Mouse (Mus musculus): ENCODE measurements around the gene Sec31a.
"Not testable (repeated sequence)": the region's sequence is repeated elsewhere in the genome, so short reads cannot be mapped to it uniquely, and the experiment has no call there.

Gene Sec31a

DNA sequence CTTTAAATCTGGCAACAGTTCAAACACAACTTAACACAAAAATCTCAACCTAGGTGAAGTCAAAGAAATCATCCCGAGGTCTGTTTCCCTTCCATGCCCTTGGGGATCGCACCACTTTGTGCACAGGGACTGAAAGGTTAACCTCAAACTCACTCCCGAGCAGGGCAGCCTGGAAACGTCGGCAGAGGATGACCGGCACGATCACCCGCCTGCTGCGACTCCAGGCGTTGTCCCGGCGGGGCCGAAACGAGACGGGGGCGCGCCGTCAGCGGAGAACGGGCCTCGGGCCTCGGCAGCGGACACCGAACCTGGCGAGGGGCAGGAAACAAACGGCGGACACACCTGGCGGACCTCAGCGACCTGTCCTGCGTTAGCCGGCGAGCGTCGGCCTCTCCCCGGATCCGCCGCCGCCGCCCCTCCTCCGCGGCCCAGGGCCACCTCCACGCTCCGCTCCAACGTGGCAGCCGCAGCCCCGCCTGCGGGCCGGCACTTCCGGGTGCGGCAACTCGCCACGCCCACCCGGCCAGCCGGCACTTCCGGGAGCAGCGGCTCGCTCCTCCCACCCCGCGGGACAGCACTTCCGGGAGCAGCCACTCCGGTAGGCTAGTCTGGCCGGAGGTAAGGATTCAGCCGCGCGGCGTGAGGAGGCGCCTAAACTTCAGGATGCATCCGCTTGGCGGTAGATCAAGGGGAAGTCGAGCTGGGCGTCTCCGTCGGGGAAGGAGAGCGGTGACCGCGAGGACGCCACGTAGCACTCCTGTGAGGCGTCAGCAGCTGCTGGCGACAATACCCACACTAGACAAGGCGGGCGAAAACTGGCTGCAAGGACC lies at the start of gene Sec31a:
TSS of gene Sec31a (minus strand) at position 474 of the 830 bp plus-strand sequence.
- peak; percentile 97 to 99 for DNase-seq

DNA sequence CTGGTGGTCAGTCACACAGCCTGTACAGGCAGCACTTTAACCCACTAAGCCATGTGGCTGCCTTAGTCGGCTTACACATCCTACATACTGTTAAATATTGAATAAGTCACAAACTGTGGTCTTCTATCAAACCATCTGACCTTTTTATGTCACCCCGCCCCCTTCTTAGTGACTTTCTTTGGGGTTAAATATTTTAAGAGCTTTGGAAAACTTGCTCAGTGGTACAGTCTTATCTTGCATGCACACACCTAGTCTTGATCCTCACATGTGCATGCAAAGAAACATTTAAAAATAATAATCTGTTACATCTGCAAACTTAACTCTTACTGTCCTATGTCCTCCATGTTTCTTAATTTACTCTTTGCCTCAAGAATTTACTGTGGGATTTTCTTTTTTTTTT lies 46.3 kb upstream of the Sec31a start:
- DNase-seq = no peak

GRCm38 (mm10) chr5:100461526-100461925 lies 45.5 kb upstream of the Sec31a start:
- no peak for DNase-seq

DNA sequence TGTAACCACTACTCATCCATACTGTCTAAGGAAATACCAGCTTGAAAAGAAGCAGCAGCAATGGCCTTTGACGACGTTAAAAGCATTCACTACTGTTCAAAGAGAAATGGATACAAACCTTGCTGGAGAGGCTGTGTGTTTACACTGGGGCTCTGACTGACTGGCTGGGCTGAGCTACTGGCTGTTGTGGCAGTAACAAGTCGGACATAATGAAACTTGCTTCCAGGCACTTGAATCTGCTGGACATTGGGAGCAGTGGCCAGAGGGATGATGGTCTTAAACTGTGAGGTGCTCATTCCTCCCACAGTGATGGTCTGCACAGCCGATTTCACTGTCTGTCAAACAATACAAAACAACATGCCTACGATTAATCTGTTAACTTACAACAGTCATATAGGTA lies 43.4 kb upstream of the Sec31a start:
- no peak for DNase-seq

DNA sequence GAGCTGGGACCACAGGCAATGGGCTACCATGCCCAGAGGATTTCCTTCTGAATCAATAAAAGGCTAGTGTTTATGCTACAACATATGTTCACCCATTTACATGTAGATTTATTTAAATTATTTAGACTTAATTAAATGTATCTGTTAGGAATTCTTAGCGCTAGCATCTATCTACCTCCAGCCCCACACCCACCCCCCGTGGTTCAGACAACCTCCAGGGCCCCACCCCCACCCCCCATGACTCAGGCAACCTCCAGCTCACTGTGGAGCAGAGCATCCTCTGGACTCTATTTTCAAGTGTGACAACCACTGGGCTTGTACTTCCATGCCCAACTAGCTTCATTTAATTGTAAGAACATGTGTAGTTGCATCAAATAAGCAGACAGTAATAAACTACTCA lies 35.8 kb upstream of the Sec31a start:
- no peak for DNase-seq

GRCm38 (mm10) chr5:100438796-100439195 lies 22.8 kb upstream of the Sec31a start:
- no peak for DNase-seq

- DNase-seq = no peak
Measured at GRCm38 (mm10) chr5:100437917-100438316, 21.9 kb upstream of the Sec31a start.

DNA sequence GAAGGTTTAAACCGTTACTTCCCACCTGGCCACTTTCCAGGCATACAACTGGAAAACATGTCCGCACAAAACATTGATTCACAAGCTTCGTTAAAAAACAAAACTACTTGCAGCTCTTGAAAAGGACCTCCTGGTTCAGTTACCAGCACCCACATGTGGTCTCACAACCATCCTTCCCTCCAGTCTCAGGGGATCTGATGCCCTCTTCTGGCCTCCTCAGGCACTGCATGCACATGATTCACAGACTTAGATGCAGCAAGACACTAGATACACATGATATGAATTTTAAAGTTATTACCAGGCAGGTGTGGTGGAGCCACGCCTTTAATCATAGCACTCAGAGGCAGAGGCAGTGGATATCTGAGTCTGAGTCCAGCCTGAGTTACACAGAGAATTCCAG lies 21.1 kb upstream of the Sec31a start:
- DNase-seq = no peak

DNA sequence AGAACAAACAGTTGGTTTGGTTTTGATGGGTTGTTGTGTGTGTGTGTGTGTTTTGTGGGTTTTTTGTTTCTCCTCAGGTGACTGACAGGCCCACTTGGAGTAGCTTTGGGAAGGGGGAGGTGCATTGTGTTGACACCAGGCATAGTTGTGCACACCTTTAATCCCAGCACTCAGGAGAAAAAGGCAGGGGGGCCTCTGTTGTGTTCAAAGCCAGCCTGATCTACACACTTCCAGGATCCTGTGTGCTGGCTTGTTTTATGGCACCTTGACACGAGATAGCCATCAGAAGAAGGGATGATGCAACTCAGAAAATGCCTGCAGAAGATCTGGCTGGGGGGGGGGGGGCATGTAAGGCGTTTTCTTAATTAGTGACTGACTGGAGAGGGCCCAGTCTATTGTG lies 14.9 kb upstream of the Sec31a start:
- no peak for DNase-seq

GRCm38 (mm10) chr5:100430076-100430390 lies 14.0 kb upstream of the Sec31a start:
- DNase-seq = no peak

DNA sequence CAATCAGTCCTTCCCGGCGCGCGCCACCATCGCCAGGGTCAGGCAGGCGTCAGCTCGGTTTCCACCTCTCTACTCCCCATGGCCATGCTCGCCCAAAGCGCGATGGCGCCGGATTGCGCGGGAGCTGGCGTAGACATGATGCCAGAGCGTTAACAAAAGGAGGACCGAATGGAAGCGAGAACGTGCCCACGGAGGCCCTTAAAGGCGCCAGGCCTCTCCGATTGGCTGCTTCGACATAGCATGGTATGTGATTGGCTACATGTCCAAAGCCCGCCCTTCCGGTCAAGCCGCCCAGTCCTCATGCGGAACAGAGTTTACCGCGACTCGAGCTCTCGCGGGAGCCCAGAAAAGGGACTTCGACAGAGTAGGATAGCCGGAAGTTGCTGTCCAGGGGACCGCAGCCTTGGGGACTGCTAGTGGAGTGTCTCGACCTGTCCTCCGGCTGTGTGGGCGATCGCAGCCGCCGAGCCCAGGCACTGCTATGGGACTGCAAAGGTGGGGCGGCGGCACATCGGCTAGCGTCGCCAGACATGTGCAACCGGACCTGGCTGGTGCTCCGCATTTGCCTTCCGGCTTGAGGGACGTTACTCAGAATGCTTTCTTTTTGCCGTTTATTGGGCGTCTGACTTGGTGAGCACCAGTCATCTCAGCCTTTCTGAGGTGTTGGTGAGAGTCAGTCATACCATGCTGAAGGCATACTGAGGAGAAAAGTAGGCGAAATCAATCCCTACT lies 13.5 kb upstream of the Sec31a start:
- peak; percentile 90 to 94 for DNase-seq

DNA sequence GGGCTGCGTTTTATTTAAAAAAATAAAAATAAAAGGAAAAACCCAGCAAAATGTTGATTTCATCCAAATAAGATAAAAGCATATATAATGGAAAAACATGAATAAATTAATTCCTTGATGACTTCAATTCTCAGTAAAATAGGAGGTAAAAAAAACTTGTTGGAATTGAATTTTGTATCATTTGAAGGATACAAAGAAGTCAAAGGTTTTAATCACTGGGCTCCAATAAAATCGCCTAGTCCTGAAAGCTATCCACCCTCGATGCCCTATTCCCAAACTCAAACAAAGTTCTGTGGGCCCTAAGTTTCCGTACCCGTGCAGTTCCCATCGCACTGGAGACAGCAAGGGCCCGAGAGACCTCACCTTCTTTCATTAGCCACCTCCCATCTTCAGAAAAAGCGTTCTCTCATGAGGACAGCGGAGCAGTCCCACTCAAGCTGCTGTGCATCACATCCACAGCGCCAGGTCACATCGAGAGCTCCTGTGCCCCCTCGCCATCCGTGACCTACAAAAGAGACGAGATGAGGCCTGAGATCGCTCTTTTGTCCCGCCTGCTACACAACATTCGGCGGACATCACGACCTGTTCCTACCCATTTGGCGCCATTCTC lies 12.8 kb upstream of the Sec31a start:
- no peak for DNase-seq

DNA sequence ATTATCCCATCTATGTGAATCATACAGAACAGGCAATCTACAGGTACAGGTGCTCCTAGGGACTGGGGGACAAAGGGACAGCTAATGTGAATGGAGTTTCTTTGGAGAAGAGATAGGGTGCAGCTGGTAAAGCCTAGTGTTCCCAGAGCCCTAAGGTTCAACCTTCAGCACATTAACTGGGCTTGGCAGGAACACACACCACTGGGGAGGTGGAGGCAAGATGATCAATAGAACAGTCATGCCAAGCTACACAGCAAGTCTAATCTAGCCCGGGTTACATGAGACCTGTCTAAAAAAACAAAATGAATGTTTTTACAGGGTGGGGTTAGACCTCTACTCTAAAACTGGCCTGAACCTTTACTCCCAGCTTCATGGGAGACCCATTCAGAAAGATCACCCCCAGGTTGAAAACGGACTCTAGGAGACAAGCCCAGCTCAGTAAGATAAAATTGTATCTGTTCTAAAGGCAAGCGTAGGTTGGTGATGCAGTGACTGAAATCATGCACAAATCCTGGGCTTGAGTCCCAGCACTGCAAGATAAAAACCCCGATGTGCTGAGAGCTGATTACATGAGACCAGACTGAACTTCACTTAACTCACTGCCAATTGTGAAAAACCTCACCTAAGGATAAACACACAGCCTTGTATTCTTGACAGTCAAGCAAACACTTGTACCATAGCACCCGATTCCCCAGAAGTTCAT lies 12.1 kb upstream of the Sec31a start:
- DNase-seq = no peak

DNA sequence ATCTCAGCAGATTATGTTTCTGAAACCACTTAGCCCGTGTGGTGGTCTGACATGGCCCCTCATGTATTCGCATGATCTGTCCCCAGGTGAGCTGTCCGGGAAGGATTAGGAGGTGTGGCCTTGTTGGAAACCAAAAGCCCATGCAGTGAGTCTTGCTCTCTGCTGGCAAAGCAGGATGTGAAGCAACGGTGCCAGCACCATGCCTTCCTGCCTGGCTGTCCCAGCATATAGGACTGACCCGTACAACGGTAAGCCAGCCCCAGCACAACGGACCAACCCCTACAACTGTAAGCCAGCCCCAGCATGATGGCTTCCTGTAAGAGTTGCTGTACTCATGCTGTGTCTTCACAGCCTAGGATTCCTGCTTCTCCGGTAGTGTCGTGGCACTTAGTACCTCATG lies 11.2 kb upstream of the Sec31a start:
- no peak for DNase-seq

DNA sequence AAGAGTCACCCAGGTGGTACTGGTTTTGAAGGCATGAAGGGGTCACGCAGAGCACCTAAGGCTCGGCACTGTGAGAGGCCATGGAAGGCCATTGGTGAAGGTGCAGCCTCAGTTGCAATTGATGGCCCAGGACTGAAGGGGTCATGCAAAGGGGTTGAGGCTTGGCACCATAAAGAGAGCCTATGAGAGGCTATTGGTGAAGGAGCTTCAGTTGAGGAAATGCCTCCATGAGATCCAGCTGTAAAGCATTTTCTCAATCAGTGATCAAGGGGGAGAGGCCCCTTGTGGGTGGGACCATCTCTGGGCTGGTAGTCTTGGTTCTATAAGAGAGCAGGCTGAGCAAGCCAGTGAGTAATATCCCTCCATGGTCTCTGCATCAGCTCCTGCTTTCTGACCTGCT lies 9.8 kb upstream of the Sec31a start:
- not testable (repeated sequence) for DNase-seq

- DNase-seq = no peak
Measured at GRCm38 (mm10) chr5:100424252-100424651, 8.2 kb upstream of the Sec31a start.

DNA sequence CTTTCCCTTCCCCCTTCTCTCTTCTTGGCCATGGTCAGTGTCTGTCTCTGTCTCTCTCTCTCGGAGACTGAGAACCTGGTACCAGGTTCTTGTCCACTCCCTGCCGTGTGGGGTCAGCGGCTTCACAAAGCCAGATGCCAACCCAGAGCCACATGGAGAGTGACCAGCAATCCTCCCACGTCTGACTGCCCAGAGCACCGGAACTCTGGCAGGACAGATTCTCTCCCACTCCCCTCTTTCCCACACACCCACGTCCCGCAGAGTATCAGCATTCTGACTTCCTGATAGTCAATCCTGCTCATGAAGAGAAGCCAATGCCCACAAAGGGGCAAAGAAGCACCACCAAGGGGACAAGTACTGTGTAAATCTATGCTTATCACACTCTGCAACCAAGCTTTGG lies 7.6 kb upstream of the Sec31a start:
- DNase-seq = no peak

- DNase-seq = no peak
Measured at GRCm38 (mm10) chr5:100418861-100419260, 2.8 kb upstream of the Sec31a start.

GRCm38 (mm10) chr5:100418077-100418476 lies 2.0 kb upstream of the Sec31a start:
- DNase-seq = no peak

DNA sequence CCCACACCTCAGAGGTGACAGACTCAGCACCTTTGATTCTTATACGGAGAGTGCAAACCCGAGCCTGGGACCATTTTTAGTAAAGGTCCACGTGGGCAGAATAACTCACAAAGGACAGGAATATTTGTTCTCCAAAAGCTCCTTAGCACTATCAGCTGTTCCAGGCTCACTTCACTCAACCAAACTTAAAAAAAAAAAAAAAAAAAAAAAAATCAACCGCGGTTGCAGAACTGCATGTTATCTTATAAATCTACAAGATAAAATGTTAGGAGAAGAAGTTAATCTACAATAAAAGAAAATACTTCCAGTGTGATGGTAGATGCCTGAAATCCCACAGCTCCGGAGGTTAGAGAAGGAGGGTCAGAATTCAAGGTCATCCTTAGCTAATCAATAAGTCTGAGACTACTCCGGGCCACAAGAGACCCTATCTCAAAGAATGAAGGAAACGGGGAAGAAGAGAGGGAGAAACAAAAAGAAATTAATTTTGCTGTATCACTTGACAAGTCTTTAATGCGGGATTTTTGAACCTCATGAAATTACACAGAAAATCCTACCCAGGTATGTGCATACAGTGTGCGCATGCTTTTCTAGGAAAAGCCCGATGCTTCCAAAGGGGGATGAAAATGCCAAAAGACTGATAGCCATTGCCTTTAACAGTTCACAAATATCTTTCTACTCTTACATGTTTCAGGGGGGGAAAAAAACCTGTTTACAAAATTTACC lies 1.4 kb downstream of the Sec31a start:
- no peak for DNase-seq

DNA sequence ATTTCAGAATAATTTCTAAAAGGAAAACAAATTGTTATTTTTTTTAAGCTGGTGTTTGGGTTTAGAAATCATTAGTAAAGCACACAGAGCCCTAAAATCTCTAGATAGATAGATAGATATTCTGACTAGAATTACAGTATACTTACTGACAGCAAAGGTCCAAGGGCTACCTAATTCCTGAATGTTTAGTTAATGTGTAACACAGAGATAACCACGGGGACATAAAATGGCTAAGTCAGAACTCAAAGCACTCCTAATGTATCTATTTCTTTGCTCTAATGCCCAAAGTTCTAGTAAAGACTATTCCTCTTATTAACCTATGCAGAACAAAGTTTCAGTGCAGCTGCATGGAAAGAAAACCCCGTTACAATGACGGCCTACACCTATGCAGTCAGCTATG lies 3.1 kb downstream of the Sec31a start:
- no peak for DNase-seq

DNA sequence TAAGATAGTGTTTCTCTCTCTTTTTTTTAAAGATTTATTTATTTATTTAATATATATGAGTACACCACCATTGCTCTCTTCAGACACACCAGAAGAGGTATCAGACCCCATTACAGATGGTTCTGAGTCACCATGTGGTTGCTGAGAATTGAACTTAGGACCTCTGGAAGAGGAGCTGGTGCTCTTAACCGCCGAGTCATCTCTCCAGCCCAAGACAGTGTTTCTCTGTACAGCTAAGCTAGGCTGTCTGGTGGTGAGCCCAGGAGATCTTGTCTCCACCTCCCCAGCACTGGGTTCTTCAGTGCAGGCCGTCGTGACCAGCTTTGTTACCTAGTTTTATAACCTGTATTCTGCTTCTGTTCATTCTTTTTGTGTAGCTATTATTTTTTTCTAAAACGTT lies 5.8 kb downstream of the Sec31a start:
- no peak for DNase-seq

DNA sequence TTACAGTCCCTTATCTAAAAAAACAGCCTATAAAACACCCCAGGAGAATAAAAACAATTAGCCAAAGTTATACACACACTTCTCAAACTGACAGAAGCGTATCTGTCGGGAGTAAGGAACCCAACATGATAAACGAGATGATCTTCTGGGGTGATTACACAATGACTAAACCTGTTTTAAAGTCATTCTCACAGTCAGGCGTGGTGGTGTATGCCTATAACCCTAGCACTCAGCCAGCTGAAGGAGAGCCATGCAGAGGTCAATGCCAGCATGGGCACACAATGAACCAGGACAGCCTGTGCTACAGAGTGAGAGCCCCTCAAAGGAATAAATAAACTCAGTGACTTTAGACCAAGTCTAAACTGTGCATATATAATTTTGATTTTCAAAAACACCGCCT lies 7.5 kb downstream of the Sec31a start:
- DNase-seq = no peak

Data from cerebellum, adult 18-20 months (tissue).